Mouse (Mus musculus): ENCODE data around the gene Ccnd3. TPM values are rescaled to one million over a fixed set of nuclear protein-coding genes. Genes with fewer than 3 reads are reported as not detected.

Gene Ccnd3
- polyA plus RNA-seq, 1 experiment from 2014 or later, result 214 TPM

GRCm38 (mm10) chr17:47593854-47594182 lies 89.0 kb downstream of the Ccnd3 start:
- H3K9me3 ChIP-seq (ENCODE audit: low read length), result no peaks in the 10 kb centered on the region
- H3K9ac ChIP-seq (replicated peaks; ENCODE audit: low read depth), result peak overlapping the region; percentile 72
- ATAC-seq (no peak), DNase-seq (ENCODE audit: low spot score) (no peak)
- no peak for TF ChIP-seq EP300 (IDR thresholded peaks at IDR 0.05)
- no peak for TF ChIP-seq CTCF (IDR thresholded peaks at IDR 0.05)
- H3K4me1 ChIP-seq (ENCODE audit: insufficient read depth, low read depth, low read length), result peaks cover 26% of the 10 kb centered on the region
- no peaks in the 10 kb centered on the region for H3K36me3 ChIP-seq (ENCODE audit: insufficient read depth, low read length)
- no peaks in the 10 kb centered on the region for H3K27me3 ChIP-seq (replicated peaks; ENCODE audit: insufficient read depth, low read length)
- H3K4me2 ChIP-seq (replicated peaks; ENCODE audit: low read depth, low read length), result peak overlapping the region; percentile 91
- peak overlapping the region; percentile 76 for H3K4me3 ChIP-seq (ENCODE audit: low read depth, low read length)
- H3K27ac ChIP-seq (ENCODE audit: low read length), result peak overlapping the region; percentile 94
- under 1% methylated on average over 13 of the region's 13 CpGs for WGBS

GRCm38 (mm10) chr17:47594183-47594968 lies 89.5 kb downstream of the Ccnd3 start:
- peak overlapping the region; percentile 91 for H3K4me2 ChIP-seq (replicated peaks; ENCODE audit: low read depth, low read length)
- H3K9ac ChIP-seq (replicated peaks; ENCODE audit: low read depth), result peak overlapping the region; percentile 72
- peak overlapping the region; percentile 76 for H3K4me3 ChIP-seq (ENCODE audit: low read depth, low read length)
- no peaks in the 10 kb centered on the region for H3K9me3 ChIP-seq (ENCODE audit: low read length)
- peak overlapping the region; percentile 94 for H3K27ac ChIP-seq (ENCODE audit: low read length)
- H3K27me3 ChIP-seq (replicated peaks; ENCODE audit: insufficient read depth, low read length), result no peaks in the 10 kb centered on the region
- no peaks in the 10 kb centered on the region for H3K36me3 ChIP-seq (ENCODE audit: insufficient read depth, low read length)
- ATAC-seq (no peak), DNase-seq (ENCODE audit: low spot score) (peak; percentile 57)
- TF ChIP-seq EP300 (IDR thresholded peaks at IDR 0.05), result no peak
- no peak for TF ChIP-seq CTCF (IDR thresholded peaks at IDR 0.05)
- peaks cover 26% of the 10 kb centered on the region for H3K4me1 ChIP-seq (ENCODE audit: insufficient read depth, low read depth, low read length)
- under 1% methylated on average over 40 of the region's 43 CpGs for WGBS

GRCm38 (mm10) chr17:47594969-47595247 lies 90.1 kb downstream of the Ccnd3 start:
- Histone ChIP-seq H3K27ac (ENCODE audit: low read length) (peak overlapping the region; percentile 94), H3K36me3 (ENCODE audit: insufficient read depth, low read length) (0 out of 2 replicates have a peak, but pooled peaks cover 5% of the 10 kb centered on the region), H3K4me2 (replicated peaks; ENCODE audit: low read depth, low read length) (peak overlapping the region; percentile 91), H3K4me1 (ENCODE audit: insufficient read depth, low read depth, low read length) (peaks cover 28% of the 10 kb centered on the region), H3K27me3 (replicated peaks; ENCODE audit: insufficient read depth, low read length) (no peaks in the 10 kb centered on the region), H3K4me3 (ENCODE audit: low read depth, low read length) (peak overlapping the region; percentile 76), H3K9me3 (ENCODE audit: low read length) (no peaks in the 10 kb centered on the region), H3K9ac (replicated peaks; ENCODE audit: low read depth) (peak overlapping the region; percentile 72)
- DNase-seq (ENCODE audit: low spot score), result no peak
- 4% methylated on average over 8 of the region's 9 CpGs for WGBS
- no peak for ATAC-seq
- TF ChIP-seq EP300 (IDR thresholded peaks at IDR 0.05) (no peak), CTCF (IDR thresholded peaks at IDR 0.05) (no peak)

GRCm38 (mm10) chr17:47595248-47596161 lies 90.7 kb downstream of the Ccnd3 start:
- Histone ChIP-seq H3K36me3 (ENCODE audit: insufficient read depth, low read length) (0 out of 2 replicates have a peak, but pooled peaks cover 5% of the 10 kb centered on the region), H3K9ac (replicated peaks; ENCODE audit: low read depth) (peak overlapping the region; percentile 45), H3K9me3 (ENCODE audit: low read length) (no peaks in the 10 kb centered on the region), H3K4me2 (replicated peaks; ENCODE audit: low read depth, low read length) (peak overlapping the region; percentile 91), H3K4me1 (ENCODE audit: insufficient read depth, low read depth, low read length) (peaks cover 28% of the 10 kb centered on the region), H3K27me3 (replicated peaks; ENCODE audit: insufficient read depth, low read length) (no peaks in the 10 kb centered on the region), H3K4me3 (ENCODE audit: low read depth, low read length) (peak overlapping the region; percentile 76), H3K27ac (ENCODE audit: low read length) (peak overlapping the region; percentile 94)
- ATAC-seq (peak; percentile 35), DNase-seq (ENCODE audit: low spot score) (peak; percentile 92)
- WGBS, result 2% methylated on average over 20 of the region's 21 CpGs
- TF ChIP-seq EP300 (IDR thresholded peaks at IDR 0.05), result 0 out of 2 replicates have a peak, but pooled peaks have one; percentile 33
- TF ChIP-seq CTCF (IDR thresholded peaks at IDR 0.05), result no peak

GRCm38 (mm10) chr17:47596162-47596838 lies 91.4 kb downstream of the Ccnd3 start:
- ATAC-seq (no peak), DNase-seq (ENCODE audit: low spot score) (peak; percentile 36)
- Histone ChIP-seq H3K36me3 (ENCODE audit: insufficient read depth, low read length) (0 out of 2 replicates have a peak, but pooled peaks cover 5% of the 10 kb centered on the region), H3K9ac (replicated peaks; ENCODE audit: low read depth) (peak overlapping the region; percentile 45), H3K27me3 (replicated peaks; ENCODE audit: insufficient read depth, low read length) (no peaks in the 10 kb centered on the region), H3K9me3 (ENCODE audit: low read length) (no peaks in the 10 kb centered on the region), H3K4me2 (replicated peaks; ENCODE audit: low read depth, low read length) (peak overlapping the region; percentile 91), H3K4me1 (ENCODE audit: insufficient read depth, low read depth, low read length) (peaks cover 28% of the 10 kb centered on the region), H3K4me3 (ENCODE audit: low read depth, low read length) (peak overlapping the region; percentile 76; the same call in 1 of the 2 replicates), H3K27ac (ENCODE audit: low read length) (peak overlapping the region; percentile 94)
- TF ChIP-seq CTCF (IDR thresholded peaks at IDR 0.05), result no peak
- peak; percentile 55; the same call in 1 of the 2 replicates for TF ChIP-seq EP300 (IDR thresholded peaks at IDR 0.05)
- 36% methylated on average over 5 of the region's 6 CpGs for WGBS
